Mouse (Mus musculus) heart, adult 9 months (tissue): ENCODE results near the gene Eepd1.

Source experiments
- DNase-seq, 2 experiments: peaks; one replicate each; pipeline ENCODE4 v3.0.0; 2022; ENCODE audit warnings: low spot score in 2 of 2

Gene Eepd1

DNA sequence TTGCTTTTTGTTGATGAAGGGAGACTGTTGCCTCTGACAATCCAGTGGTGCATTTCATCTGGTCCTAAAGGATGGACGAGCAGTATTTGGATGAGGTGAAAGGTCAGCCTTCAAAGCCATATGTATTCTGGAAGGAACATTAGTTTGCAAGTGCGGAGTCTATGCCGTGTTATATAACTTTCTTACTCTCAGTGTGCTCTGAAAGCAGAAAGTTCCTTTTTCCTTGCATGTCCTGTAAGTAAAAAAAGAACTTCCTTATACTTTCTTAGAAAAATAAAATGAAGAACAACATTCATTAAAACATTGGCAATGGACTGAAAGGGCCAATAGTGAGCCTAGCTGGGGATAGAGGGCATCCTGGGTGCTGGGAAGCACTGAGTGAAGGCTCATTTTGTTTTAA is 50.8 kb downstream of the Eepd1 start:
- DNase-seq, result no peak

DNA sequence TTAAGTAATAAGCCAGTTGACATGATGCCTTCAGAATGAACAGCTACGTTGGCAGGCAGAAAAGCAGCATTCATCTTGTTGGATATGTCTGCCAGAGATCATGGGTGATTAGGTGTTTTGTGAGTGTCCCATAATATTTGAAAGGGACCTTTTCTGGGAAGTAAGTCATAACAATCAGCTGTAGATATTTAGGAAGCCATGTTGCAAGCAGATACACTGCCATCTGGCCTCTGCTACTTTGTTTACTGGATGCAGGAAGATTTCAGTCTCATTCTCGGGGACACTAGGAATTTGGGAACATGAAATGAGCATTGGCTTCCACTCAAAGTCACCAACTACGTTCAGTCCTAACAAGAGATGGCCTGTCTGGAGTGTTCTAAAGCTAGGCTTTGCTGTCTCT is 54.1 kb downstream of the Eepd1 start:
- no peak for DNase-seq

- no peak for DNase-seq
Measured at GRCm38 (mm10) chr9:25539461-25539860, 58.1 kb downstream of the Eepd1 start.

- no peak for DNase-seq
Measured at GRCm38 (mm10) chr9:25541355-25541754, 60.0 kb downstream of the Eepd1 start.

- DNase-seq, result peak in 1 of 2 experiments; percentile 41
Measured at GRCm38 (mm10) chr9:25545212-25545611, 63.9 kb downstream of the Eepd1 start.

DNA sequence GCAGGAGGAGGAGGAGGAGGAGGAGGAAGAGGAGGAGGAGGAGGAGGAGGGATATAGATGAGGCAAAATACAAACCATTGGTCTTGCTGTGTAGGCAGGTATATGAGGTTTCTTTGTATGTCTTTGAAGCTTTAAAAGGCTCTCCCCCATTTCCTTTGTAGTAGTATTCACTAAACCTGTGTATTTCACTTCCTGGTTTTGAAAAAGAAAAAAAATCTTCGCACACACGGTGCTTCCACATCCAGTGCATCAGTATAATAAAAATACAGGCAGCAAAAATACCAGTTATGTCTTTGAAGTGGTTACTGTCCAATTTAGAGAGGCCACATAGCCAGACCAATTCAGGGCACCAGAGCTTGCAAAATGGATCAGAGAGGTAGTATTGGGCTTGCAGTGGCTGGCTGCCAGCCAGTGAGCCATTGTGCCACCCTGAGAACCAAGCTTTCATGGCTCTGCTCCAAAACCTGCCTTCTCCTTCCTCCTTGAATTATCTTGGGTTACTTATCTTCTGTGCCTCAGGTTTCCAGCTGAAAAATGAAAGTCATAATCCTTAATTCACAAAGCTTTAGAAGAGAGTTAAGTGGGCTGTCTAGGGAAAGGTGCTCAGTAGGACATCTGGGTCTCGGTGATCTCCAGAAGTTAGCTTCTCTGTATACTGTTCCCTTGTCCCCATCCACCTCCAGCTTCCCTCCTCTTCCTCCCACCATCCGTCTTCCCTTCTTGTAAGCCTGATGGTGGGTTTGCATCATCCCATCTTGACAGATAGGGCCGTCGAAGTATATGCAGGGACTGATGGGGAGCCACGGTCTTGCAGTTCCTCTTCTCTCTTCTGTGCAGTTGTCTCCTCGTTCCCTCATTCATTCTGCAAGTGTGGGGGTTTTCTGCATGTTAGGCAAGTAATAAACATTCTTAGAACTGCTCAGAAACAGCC is 68.0 kb downstream of the Eepd1 start:
- DNase-seq, result no peak

DNA sequence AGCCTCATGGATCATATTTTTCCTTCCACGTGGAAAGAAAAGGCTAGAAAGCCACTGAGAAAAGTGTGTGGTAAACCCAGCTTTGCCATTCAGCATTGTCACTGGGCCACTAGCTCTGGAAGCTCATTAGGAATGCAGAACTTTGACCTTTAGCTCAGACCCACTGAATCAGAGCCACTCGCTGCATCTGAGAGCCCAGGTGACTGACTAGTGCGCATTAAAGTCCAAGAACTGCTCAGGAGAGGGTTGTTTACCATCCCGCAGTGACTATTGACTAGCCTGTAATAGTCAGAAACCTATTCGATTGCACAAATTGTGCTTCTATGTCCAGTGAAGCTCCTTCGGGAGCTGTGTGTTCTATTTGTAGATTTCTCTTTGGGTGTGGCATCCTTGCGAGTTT is 68.8 kb downstream of the Eepd1 start:
- no peak for DNase-seq

DNA sequence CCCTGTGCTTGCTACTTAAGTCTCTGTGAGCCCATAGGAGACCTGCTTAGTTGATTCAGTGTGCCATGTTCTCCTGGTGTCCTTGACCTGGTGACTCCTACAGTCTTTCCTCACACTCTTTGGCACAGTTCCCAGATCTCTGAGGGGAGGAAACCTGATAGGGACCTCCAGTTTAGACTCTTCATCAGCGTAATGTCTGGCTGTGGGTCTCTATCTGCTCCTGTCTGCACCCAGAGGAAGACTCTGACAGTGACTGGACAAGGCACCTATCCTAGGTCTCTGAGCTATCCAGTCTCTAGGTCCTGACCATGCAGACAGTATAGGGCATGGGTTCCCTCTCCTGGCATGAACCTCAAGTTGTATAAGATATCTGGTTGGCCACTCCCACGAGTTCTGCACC is 71.2 kb downstream of the Eepd1 start:
- no peak for DNase-seq

GRCm38 (mm10) chr9:25554246-25554803 is 73.0 kb downstream of the Eepd1 start:
- peak; percentile 24 to 29 for DNase-seq

DNA sequence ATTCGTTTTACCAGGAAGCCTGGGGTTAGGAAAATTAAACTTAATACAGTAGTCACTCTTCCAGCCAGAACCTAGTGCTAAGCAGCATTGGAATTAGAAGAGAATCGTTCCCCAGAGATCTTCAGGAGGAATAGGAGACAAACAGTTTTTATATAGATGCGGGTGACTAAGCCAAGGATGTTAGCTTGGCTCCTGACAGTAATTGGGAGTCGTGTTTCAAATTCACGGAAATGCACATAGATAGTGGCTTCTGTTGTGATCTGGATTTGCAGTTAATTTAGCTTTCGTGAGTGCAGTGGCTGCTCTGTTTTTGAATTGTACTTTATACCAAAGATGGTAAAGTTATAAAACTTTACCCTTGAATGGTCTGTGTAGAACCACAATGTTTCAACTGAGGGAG is 73.9 kb downstream of the Eepd1 start:
- peak in 1 of 2 experiments; percentile 29 for DNase-seq

GRCm38 (mm10) chr9:25556008-25556407 is 74.7 kb downstream of the Eepd1 start:
- no peak for DNase-seq

DNA sequence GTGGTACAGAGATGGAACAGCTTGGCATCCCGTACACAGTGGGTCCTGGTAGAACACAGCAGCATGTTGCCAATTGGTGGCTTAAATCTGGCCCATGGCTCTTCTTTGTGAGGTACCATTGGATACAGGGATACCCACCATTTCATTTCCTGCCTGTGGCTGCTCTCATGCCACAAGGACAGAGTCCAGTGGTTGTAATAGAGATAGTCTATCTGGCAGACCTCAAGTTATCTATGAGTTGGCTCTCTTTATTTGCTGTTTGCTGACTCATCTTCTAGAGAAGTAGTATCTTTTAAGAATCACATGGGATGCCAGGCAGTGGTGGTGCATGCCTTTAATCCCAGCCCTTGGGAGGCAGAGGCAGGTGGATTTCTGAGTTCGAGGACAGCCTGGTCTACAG is 76.0 kb downstream of the Eepd1 start:
- DNase-seq, result no peak

- no peak for DNase-seq
Measured at GRCm38 (mm10) chr9:25558834-25559233, 77.5 kb downstream of the Eepd1 start.

GRCm38 (mm10) chr9:25560016-25560758 is 78.8 kb downstream of the Eepd1 start:
- no peak for DNase-seq

DNA sequence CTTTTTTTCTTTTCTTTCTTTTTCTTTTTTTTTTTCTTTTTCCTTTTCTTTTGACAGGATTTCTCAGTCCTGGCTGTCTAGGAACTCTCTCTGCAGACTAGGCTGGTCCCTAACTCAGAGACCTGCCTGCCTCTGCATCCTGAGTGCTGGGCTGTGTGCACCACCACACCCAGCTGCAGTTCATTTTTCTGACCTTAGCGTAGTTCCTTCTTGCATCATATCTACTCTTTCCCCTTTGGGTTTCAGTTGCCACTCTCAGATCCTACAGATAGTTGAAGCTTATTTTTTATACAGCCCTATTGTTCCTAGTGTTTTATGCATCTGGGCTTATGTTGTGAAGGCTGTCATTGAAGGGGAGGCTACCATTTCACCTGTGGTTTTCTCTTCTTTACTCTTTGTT is 79.8 kb downstream of the Eepd1 start:
- DNase-seq, result no peak

DNA sequence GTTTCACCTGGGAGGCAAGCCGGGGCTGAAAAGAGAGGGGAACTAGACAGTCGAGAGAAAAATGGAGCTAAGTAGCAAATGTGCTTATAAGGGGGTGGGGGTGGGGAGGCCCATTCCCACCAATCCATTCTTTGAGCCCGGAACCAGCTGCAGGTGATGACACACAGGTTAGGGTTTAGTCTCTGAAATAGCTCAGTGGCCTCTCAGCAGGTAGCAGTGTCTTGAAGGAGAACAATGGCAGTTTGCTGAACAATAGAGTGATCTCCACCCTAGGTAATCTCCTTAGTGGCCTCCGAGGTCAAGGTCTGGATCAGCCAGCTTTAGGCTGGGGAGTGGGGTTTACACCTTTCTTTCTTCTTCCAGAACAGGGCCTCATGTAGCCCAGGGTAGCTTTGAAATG is 82.5 kb downstream of the Eepd1 start:
- DNase-seq, result no peak

DNA sequence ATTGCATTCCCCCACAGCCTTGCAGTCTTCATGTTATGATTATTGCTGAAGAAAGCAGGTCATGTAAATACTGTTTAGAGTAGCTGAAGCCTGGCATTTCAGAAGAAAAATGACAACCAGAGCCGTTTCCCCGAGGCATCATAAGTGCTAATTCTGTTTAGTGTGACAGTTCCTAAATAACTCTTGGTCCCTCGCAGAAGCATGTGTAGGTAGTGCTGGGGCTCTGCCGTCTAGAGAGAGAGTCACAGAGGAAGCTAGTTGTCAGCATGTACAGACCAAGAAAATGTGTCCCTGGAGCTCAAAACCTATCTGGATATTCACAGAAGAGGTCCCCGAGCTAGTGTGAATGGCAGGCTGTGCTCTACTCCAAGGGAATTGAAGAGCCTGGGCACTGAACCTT is 85.7 kb downstream of the Eepd1 start:
- DNase-seq, result no peak

DNA sequence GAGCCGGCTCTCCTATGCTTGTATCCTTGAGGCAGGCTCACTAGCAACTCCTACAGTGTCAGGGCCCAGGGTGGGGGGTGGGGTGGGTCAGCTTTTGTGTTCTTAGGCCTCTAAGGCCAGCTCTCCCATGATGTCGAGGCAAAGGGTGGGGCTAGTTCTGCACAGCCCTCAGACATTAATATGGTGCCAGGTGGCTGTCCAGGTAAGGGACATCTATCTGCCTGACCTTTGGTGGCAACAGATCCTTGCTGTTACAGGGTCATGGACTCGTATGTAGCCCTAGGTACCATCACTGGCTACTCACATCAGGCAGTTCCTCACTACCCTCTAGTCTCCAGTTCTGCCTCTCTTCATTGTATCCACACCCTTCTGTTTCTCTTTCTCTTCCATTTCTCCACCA is 87.4 kb downstream of the Eepd1 start:
- DNase-seq, result no peak

GRCm38 (mm10) chr9:25570011-25570410 is 88.7 kb downstream of the Eepd1 start:
- no peak for DNase-seq

- no peak for DNase-seq
Measured at GRCm38 (mm10) chr9:25570436-25570835, 89.1 kb downstream of the Eepd1 start.

- DNase-seq, result no peak
Measured at GRCm38 (mm10) chr9:25571381-25571780, 90.0 kb downstream of the Eepd1 start.

GRCm38 (mm10) chr9:25573753-25574152 is 92.4 kb downstream of the Eepd1 start:
- peak; percentile 65 to 86 for DNase-seq

DNA sequence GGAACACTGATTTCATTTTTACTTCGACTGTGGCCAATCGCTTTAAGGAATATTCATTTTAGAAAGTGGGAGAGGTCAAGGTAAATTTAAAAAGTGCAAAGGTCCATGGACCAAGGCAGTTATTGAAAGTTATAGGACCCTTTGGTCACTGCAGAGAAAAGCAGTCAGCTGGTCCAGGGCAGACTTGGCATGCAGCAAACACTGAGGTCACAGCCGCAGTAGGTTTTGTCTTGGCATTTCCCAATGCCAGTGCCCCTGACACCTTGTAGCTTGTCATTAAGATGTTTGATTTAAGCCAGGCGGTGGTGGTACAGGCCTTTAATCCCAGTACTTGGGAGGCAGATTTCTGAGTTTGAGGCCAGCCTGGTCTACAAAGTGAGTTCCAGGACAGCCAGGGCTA is 92.8 kb downstream of the Eepd1 start:
- DNase-seq, result no peak
